Mouse (Mus musculus) small intestine, adult 2 months (tissue): ENCODE measurements at regions not wholly inside any gene's neighbourhood (a gene's known extent, or its start where the extent isn't known, plus 50 kb on each side); places are given as distances from the start of the nearest gene placed in this dataset.

ENCODE experiments used
- H3K27ac ChIP-seq: fragments of 200-500 bp; 2 replicates; pipeline ENCODE4 v1.5.1; 2012; ENCODE audit warnings: low read depth, low read length, control low read depth, inconsistent platforms; ENCODE audit not compliant: insufficient read depth
- H3K27me3 ChIP-seq: fragments of 200-500 bp; 2 replicates; pipeline ENCODE4 v1.6.1; 2012; ENCODE audit warnings: mild to moderate bottlenecking, moderate library complexity, low read length, inconsistent platforms; ENCODE audit not compliant: control insufficient read depth, insufficient read depth
- H3K36me3 ChIP-seq: fragments of 200-500 bp; 2 replicates; pipeline ENCODE4 v1.6.1; 2012; ENCODE audit warnings: mild to moderate bottlenecking, low read length, control low read depth, inconsistent platforms; ENCODE audit not compliant: control insufficient read depth, insufficient read depth
- H3K4me1 ChIP-seq: fragments of 200-500 bp; 2 replicates; pipeline ENCODE4 v1.6.1; 2012; ENCODE audit warnings: low read length, inconsistent platforms, mixed read lengths; ENCODE audit not compliant: control insufficient read depth, insufficient read depth, insufficient read length
- H3K4me3 ChIP-seq: fragments of 200-500 bp; 2 replicates; pipeline ENCODE4 v1.5.1; 2012; ENCODE audit warnings: low read depth, mild to moderate bottlenecking, control low read depth, inconsistent platforms, low read length, moderate library complexity
- CTCF ChIP-seq: fragments of 200-500 bp; IDR thresholded peaks from 2 replicates; pipeline ENCODE4 v1.5.1; 2012; ENCODE audit warnings: low read depth, mild to moderate bottlenecking, control low read depth, inconsistent platforms, low read length, moderate library complexity, mixed read lengths; ENCODE audit not compliant: insufficient replicate concordance, insufficient read length; ENCODE audit errors: extremely low read depth
- POLR2A ChIP-seq: fragments of 200-500 bp; IDR thresholded peaks from 2 replicates; pipeline ENCODE4 v1.6.1; 2012; ENCODE audit warnings: low read depth, mild to moderate bottlenecking, control low read depth, inconsistent platforms, low read length, moderate library complexity
- WGBS: fragments of 180-500 bp; shearing (Covaris S2); methylation state at CpG from one replicate; pipeline ENCODE4 v1.1.7; 2018; 5-methylcytosine and 5-hydroxymethylcytosine counted together

DNA sequence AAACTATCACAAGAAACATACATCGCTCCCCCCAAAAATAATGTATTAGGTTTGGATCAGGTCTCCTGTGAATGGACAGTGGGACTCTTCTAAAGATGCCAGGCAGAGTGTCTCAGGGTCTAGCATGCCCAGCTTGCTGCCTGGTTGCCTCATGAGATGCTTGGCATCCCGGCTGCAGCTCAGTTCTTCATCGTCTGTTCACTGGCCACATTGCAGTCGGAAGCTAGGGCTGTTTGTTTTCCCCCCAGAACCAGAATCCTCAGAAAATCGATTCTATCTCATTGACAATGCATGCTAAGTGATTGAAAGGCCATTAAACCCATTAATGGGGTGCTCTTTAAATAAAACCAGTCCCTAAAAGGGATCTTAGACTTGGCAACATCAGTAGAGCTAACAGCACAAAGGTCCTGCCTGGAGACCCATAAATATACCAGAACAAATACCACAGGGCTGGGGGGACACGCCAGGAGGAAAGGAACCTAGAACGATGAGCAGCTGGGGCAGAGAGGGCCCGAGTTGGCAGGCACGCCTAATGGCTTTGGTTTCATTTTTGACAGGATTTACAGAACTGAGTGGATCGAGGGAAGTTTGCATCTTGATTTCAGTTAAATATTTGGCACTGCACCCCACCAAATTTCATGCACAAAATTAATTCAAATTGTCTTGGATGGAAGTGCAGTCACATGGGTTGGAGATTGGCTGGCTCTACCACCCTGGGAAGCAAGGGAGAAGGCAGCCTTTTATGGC, 205.3 kb downstream of the Snx10 start:
- WGBS, result 37% methylated on average over 10 of the region's 10 CpGs
- no peak for TF ChIP-seq CTCF
- no peak for TF ChIP-seq POLR2A
- Histone ChIP-seq H3K4me3 (no peak overlapping the region), H3K36me3 (no peaks in the 10 kb centered on the region), H3K27me3 (no peaks in the 10 kb centered on the region), H3K4me1 (no peaks in the 10 kb centered on the region), H3K27ac (no peak overlapping the region)

DNA sequence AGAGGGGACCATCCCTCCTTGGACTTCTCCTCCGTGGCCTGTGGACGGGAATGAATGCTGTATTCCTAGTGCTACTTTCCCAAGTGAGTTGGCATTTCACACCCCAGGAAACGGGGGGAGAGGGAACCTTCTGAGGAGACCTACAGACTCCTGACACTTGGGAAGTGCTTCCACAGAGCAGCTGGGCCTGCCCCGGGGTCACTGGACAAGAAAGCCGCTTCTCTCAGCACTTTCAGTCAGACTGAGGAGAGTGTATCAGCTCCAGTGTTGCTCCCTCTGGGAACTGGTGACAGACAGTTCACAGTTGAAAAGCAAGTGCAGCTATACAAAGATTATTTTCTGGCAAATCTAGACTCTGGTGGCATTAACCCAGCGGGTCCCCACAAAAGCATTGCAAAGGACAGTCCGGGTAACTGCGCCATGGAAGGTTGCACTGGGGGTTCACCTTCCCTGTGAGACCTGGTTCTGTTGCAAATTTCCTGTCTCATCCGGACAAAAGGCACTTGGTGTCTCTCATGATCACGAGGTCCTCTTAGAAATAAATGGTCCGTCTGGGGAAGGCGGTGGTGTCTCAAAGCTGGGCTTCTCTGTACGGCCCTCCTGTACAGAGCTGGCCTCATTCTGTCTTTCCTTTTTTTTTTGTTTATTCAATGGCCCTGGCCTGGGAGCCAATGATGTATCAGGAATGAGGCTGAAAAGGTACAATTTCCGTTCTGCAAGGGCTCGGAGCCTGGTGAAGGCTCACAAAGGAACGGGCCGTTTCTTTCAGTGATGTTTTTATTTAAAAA, 207.1 kb downstream of the Snx10 start:
- 88% methylated on average over 17 of the region's 17 CpGs for WGBS
- Histone ChIP-seq H3K36me3 (no peaks in the 10 kb centered on the region), H3K27ac (no peak overlapping the region), H3K27me3 (no peaks in the 10 kb centered on the region), H3K4me1 (no peaks in the 10 kb centered on the region), H3K4me3 (no peak overlapping the region)
- TF ChIP-seq CTCF (no peak), POLR2A (no peak)

DNA sequence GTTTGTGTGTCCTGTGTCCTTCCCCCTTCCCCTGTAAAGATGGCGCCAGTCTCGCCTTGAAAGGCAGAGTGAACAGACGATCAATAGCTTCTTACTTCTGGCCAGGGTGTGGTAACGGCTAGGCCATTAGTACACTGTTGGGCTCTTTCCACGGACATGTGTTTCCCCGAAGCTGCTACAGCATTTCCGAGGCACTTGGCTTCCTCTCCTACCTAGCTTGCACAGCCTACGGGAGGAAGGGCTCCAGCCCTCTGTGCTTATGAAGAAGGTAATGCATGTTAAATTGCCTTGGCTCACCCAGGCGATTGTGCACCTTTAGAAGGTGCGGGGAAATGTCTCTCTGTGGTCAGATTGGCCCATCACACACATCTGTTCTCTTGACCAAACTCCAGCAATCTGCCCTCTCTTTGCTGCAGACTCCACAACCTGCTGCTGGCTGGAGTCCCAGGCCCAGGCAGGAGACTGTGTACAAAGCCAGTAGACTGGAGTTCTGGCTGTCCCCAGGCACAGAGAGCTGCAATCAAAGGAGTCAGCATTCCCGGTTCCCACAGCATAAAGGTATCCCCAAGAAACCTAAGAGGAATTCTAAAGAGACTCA, 208.7 kb downstream of the Snx10 start:
- Histone ChIP-seq H3K27me3 (no peaks in the 10 kb centered on the region), H3K27ac (no peak overlapping the region), H3K4me3 (no peak overlapping the region), H3K4me1 (no peaks in the 10 kb centered on the region), H3K36me3 (no peaks in the 10 kb centered on the region)
- no peak for TF ChIP-seq CTCF
- no peak for TF ChIP-seq POLR2A
- WGBS, result 57% methylated on average over 11 of the region's 11 CpGs

DNA sequence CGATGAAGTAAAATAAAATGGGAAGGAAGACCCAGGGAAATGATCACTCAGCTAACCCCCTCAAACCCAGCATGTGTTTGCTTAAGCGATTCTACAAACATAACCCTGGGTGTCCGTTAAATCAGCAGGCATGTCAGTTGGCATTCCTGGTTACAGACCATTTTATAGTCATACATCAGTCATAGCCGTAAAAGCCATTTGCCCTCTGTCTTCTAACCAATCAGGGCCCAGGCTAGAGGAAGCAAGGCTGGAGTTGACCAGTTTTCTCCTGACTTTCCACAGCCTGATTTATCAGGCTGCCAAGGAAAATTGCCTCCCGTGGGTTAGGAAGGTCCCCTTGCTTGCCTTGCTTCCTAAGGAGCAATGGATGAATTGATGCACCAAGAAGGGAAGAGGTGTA, 212.3 kb downstream of the Snx10 start:
- Histone ChIP-seq H3K4me1 (no peaks in the 10 kb centered on the region), H3K36me3 (no peaks in the 10 kb centered on the region), H3K27ac (no peak overlapping the region), H3K4me3 (no peak overlapping the region), H3K27me3 (no peaks in the 10 kb centered on the region)
- TF ChIP-seq POLR2A, result no peak
- no peak for TF ChIP-seq CTCF
- 62% methylated on average over 5 of the region's 5 CpGs for WGBS

DNA sequence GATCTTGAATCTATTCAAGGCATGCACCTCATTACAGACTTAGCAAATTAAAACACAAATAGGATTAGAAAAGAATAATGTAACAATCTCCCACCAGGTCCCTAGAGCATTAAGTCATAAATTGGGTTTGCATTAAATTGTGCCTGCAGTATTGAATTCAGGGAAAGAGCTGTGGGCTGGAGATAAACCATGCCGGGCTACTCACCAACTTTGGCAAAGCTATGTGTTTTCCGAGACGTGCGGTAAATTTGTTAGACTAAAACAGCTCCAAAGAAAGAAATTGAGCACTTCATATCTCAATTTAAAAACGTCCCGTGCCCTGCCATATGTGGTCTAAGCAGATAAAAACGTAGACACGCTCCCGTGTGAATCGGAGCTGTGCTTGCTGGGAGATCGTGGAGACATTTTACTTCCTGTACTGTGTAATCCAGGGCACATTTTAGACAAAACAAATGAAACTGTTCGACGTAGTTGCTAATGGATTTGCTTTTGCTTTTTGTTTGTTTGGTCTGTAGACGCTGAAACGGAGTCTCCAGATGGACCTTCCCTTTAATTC, 219.5 kb downstream of the Snx10 start:
- no peak overlapping the region for H3K4me3 ChIP-seq
- no peak for TF ChIP-seq POLR2A
- no peak for TF ChIP-seq CTCF
- 64% methylated on average over 15 of the region's 15 CpGs for WGBS
- no peak overlapping the region for H3K27ac ChIP-seq
- no peaks in the 10 kb centered on the region for H3K4me1 ChIP-seq
- H3K27me3 ChIP-seq, result no peaks in the 10 kb centered on the region
- no peaks in the 10 kb centered on the region for H3K36me3 ChIP-seq

DNA sequence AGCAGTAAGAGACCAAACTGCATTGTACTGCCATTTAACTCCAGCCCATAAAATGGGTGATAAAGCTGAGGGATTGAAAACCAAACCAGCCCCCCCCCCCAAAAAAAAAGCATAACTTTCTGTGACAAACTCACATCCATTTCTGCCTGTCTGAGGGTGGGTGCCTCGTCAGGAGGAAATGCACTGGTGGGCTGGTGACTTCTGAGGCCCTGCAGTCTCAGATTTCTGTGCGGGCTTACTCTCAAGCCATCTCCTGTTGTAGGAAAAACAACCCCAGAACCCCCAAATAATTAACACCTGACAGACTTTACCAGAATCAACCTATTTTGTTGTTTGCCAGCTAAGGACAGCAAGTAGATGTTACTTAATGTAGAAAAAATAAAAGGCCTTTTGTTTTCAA, 220.9 kb downstream of the Snx10 start:
- TF ChIP-seq CTCF, result no peak
- no peak for TF ChIP-seq POLR2A
- Histone ChIP-seq H3K36me3 (no peaks in the 10 kb centered on the region), H3K27ac (no peak overlapping the region), H3K4me1 (no peaks in the 10 kb centered on the region), H3K4me3 (no peak overlapping the region), H3K27me3 (no peaks in the 10 kb centered on the region)
- WGBS, result 88% methylated on average over 2 of the region's 2 CpGs

DNA sequence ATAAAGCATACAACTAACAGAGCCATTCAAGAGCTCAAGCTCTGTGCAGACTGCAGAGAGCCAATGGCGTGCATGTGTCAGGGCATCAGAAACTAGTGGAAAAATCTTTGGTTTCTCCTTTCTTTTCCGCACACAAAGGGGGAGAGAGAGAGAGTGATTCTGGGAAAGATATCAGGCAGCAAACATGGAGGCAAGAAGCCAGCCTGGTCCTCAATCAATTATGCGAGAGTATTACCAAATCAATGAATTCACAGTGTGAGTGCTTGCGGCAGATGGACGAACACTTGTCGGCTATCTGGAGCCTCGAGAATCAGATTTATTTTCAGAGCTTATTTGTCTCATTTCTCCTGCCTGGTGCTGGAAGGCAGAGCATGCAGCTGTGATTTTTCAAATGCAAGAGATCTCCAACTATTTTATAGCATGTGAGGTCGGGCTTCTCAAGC, 230.6 kb downstream of the Snx10 start:
- 69% methylated on average over 8 of the region's 8 CpGs for WGBS
- TF ChIP-seq CTCF (no peak), POLR2A (no peak)
- Histone ChIP-seq H3K4me3 (no peak overlapping the region), H3K36me3 (no peaks in the 10 kb centered on the region), H3K27ac (no peak overlapping the region), H3K27me3 (no peaks in the 10 kb centered on the region), H3K4me1 (no peaks in the 10 kb centered on the region)
